Mouse (Mus musculus) cerebellum, adult (tissue): ENCODE results near the gene Slc16a9.
"Not testable (repeated sequence)": the region's sequence is repeated elsewhere in the genome, so short reads cannot be mapped to it uniquely, and the experiment has no call there.

ENCODE experiments used
- ATAC-seq: cut with Nextera tagmentation; 2 replicates; pipeline ENCODE4 v1.9.2; 2017; ENCODE audit warnings: mild to moderate bottlenecking, moderate library complexity, mixed read lengths; ENCODE audit not compliant: insufficient number of reproducible peaks, low FRiP score, low TSS enrichment

Slc16a9 gene

DNA sequence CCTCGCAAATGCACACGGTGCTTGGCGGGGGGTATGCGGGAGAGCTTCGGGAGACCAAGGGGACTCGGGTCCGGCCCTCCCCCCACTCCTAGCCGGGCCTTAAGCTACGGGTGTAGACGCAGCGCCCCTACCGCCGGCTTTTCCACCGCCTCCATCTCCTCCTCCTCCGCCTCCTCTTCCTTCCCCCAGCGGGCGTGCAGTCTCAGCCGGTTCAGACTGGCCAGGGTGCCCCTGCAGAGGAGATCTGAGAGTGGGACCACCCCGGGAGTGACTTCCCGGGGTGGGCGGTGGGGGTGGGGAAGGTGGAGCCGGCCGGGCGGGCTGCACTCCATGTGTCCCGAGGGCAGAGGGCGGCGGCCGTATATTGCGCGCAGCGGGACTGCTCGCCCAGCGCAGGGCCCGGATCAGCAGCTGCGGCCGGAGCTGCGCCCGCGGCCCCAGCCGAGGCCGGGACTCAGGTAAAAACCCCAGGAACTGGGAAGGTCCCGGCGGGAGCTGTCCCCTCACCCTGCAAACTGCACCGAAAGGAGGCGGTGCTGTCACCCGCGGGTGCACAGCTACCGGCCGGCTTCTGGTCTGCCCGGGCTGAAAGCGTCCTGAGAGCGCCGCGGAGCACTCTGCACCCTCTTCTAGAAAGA is at the start of gene Slc16a9:
Slc16a9 (plus strand) TSS at position 180 of the 638 bp plus-strand sequence.
- ATAC-seq, result peak; percentile 72

DNA sequence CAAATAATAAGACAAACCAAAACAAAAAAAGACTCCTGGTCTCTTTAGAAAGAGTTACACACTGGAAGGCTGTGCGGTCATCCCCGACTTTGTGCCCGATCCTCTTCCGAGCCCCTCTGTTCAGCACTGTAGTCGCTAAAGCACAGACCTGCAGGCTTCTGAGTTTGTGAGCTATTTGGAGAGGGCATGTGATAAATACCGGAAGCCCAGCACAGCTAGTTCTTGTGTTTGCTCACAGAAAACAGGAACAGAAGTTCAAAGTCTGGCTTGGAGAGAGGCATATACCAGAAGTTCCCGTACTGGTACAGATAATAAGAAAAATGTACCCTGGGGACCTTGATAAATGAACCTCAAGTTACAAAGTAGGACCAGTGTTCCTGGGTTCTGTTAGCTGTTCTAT is 49.6 kb upstream of the Slc16a9 start:
- ATAC-seq, result no peak

DNA sequence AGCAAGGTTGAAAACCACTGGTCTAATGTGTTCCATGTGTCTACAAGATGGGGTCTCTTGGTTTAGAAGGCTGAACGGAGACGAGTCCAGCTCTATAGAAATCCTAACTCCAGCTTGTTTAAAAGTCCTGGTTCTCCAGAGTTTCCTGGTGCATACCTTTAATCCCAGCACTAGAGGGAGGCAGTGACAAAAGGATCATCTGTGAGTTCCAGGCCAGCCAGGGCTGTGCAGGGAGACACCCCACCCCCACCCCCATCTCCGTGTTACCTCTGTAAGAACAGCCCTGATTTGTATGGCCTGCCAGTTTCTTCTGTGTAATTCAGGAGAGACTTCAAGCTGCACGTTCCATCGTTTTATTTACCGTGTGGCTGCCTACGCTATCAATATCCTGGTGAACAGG is 49.1 kb upstream of the Slc16a9 start:
- ATAC-seq, result peak; percentile 36; the same call in 1 of the 2 replicates

DNA sequence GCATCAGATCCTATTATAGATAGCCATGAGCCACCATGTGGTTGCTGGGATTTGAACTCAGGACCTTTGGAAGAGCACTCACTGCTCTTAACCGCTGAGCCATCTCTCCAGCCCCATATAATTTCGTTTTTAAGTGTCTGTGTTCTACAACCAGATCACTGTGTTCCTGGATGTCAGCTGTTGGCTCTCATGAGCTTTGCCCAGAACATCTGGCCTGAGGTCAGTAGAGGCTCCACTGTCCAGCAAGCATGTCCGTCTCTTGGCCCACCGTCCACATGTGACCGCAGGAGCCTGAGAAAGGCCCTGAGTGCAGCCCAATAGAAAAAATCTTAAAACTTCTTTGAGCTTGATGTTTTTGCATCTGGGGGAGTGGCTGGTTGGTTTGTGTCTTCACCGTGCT is 48.2 kb upstream of the Slc16a9 start:
- ATAC-seq, result no peak

DNA sequence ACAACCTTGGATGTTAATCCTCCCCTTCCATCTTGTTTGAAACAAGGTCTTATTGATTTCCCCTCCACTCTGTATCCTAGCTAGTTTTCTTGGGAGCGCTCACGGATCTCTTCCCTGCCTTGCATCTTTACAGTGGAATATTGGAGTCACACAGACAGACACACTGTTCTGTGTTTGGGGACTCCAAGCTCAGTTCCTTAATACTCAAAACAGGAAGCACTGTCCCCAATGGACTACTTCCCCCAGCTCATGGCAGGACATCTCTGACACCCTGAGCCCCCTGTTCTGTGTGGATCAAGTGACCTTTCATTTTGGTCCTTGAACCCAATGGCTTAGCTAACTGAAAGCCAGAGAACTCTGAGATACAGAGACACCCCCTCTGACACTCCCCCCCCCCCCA is 47.3 kb upstream of the Slc16a9 start:
- ATAC-seq, result no peak

DNA sequence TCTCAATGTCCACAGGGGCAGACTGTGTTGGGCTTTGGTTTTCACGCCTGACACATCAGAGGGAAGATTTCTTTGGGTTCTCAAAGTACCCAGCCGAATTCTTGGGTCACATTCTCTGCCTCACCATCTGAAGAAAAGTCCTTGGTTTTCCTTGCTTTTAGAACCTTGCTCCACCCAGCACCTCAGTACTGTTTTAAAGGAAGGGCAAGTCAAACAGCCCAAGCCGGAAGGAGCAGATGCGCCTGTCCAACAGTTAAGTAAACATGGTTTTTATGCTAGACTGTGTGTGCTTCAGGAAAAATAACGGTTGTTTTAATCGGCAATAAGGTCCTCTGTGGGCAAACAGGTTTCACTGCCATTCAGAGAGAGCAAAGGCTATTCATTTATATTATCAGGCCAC is 46.9 kb upstream of the Slc16a9 start:
- ATAC-seq, result no peak

DNA sequence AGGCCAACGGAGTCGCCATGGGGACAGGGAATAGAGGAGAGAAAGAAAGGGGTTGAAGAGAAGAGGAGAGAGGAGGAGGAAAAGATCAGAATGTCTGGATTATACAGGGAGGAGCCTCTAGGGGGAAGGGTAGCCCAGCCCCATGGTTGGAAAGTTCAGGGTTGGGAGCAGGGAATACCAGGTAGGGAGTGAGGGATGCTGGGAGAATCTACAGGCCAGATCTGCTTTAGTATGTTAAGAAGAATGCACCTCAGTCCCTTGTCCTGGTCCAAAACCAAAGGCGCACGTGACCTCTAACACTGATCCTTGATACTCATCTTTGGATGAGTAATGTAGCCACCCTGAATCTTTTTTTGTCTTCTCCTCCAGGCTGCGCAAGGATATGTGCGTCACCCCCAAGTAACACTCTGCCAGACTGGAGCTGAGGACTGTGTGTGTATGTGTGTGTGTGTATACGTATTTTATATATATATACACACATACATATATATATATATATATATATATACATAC is 45.9 kb upstream of the Slc16a9 start:
- ATAC-seq, result no peak

DNA sequence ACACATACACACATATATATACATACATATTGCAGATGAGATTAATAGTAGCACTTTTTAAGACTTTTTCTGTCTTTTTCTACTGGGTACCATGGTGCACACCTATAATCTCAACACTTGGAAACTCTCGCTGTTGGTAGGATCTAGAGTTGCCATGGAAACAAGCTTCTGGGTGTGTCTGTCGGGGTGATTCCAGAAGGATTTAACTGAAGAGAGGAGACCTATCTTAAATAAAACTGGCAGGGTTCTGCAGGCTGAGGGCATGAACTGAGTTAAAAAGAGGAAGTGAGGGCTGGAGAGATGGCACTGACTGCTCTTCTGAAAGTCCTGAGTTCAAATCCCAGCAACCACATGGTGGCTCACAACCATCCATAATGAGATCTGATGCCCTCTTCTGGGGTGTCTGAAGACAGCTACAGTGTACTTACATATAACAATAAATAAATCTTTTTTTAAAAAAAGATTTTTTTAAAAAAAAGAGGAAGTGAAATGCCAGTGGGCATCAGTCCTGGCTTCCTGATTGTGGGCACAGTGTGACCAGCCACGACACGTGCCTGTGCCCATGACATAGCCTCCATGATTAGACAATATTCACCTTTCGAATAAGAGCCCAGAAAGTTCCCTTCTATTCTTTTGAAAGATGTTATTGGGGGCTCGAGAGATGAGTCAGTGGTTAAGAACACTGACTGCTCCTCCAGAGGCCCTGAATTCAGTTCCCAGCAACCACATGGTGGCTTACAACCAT is 45.3 kb upstream of the Slc16a9 start:
- no peak for ATAC-seq

DNA sequence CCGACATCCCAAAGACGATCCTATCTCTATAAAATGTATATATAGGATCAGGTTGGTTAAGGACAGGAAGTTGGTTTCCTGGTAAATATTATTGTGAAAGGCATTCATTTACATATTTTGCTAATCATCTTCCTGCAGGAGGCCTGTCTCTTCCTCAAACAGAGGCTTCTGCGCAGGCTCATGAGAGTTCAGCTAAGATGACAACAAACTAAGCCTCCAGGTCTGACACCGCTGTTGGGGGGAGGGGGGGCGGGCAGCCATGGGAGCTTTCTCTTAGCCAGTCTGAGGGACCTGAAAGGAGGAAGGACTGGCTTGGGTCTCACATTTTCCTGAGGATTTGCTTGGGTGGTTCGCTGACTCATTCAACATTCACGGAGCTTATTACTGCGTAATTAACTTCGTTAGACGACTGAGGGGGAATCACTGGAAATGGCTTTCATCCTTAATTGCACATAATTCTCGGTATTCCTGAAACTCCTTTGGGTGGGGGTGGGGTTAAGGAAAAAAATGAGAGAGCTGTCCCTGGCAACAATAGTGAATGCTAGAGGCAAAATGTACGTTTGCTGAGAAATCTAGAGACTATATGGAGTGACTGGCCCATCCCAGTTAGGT is 43.9 kb upstream of the Slc16a9 start:
- no peak for ATAC-seq

DNA sequence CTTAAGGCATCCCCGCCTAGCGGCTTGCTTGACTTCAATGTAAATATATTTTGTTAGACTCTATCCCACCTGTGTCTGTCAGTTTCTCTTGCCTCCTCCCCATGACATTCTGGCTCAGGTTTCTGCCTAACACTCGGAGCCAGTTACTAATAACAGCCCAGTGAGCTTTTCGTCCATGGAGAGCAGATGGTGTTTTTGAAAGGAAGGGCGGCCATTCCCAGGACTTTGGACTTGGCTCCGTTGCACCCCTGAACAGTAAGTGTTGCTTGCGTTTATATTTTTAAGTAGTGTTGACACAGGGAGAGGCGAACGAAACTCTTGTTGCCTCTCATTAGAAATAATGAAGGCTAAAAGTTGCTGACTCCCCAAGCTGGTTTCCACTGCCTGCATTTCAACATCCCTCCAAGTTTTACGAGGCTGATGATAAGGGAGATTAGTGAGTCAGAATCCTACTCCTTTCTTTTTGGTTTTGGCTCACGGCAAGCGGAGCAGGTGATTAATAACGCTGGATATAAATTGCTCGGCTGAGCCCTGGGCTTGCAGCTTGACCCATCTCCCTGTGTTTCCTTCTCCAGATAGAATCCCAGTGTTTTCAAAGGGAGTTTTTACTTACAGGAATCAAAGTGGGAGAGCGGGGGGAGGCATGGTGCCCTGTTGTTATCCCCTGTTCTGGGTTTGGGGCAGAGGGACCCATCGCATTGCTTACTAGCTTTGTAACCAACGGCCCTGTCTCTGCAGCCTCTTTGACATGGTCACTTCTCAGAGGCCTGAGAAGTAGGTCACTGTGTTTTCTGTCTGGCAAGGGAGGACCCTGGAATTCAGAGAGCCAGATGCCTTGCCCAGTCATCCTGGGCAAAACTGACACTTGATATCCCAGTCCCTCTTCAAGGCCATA is 40.1 kb upstream of the Slc16a9 start, which contains the start of gene Mrln:
Mrln (plus strand) TSS at position 160 of the 895 bp plus-strand sequence.
- ATAC-seq, result peak; percentile 90

DNA sequence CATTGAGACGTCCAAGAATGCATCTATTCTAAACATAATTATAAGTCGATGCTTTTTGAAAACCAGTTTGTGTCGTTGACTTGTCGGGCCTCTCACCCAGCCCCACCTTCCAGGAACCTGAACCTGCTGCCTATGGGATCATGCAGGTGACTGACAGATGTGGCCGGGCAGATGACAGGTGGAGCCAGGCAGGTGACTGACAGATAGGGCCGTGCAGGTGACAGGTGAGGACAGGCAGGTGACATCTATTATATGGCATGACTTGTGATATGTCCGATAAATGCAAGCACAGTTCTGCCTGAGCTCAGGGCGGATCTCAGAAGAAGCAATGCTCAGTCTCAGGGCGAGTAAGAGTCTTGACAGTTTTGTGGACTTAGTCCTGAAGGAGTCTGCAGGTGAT is 33.6 kb upstream of the Slc16a9 start:
- ATAC-seq, result no peak

DNA sequence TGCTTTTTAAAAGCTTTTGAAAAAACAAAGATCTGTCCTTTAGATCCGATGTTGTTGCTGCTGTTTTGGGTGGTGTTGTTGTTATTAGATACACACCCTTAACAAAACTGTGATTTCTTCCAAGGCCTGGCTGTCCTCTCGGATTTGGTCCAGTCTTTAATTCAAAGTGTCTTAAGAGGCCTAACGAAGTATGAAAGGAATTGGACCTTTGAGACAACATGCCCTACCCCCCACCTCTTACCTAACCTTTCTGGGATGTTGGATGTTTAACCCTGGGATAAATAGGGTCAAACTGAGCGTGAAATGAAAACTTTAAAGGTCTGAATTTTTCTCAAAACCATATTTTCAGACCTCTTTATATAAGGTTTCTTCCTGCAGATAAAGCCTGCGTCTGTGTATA is 23.9 kb upstream of the Slc16a9 start:
- no peak for ATAC-seq

DNA sequence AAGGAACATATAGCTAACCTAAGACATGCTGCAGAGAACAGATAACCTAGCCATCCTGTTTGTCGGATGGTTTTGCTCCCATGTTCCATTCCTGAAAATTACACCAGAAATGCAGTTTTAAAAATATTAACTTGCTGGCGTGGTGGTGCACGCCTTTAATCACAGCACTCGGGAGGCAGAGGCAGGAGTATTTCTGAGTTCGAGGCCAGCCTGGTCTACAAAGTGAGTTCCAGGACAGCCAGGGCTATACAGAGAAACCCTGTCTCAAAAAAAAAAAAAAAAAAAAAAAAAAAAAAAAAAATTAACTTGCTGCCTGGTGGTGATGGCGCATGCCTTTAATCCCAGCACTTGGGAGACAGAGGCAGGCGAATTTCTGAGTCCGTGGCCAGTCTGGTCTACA is 22.7 kb upstream of the Slc16a9 start:
- not testable (repeated sequence) for ATAC-seq

DNA sequence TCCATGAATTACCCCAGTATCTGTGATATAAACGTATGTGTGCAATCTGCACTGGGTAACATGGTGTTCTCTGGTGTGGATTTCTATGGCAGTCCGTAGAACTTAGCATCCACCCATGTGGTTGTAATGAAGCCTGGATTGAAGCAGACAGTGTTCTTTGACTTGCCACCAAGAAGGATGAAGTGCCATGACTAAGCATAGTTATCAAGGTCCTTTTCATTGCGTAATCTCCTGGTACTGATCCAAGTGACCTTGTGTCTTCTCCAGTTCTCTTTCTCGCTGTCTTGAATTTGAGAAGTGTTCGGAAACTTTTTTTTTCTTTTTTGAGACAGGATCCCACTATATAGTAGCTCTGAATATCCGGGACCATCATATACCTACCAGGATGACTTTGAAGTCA is 20.3 kb upstream of the Slc16a9 start:
- no peak for ATAC-seq

DNA sequence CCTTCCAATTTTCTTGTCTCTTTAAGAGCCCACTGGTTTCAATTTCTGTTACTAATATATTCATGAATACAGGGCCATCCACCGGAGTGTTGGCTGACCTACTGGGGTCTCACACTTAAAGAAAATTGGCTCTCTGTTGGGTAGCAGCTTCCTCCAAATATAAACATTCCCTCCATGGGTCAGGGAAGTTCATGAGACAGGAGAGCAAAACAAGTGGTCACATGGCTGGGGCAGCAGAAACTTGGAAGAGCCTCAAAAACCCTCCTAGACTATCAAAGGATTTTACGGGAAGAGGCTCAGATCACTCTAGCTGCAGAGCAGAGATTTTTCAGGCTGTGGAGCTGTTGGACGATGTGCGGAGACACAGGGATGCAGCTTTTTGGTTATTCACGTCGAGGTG is 19.1 kb upstream of the Slc16a9 start:
- no peak for ATAC-seq

DNA sequence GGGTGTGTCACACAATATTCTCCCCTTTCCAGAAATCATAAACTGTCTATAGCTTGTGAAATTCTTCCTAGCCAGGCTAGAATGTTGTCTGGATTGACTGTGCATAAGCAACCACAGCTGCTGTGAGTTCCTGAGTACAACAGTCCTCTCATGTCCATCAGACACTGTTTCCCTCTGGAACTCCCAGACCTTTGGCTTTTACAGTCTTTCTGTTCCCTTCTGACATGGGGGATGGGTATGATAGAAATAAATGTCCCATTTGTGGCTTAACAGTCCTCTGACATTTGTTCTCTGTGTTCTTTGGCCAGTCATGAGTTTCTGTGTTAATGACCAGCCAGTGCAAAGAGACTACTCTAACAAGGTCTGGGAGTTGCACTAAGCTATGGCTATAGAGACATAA is 18.3 kb upstream of the Slc16a9 start:
- ATAC-seq, result no peak

DNA sequence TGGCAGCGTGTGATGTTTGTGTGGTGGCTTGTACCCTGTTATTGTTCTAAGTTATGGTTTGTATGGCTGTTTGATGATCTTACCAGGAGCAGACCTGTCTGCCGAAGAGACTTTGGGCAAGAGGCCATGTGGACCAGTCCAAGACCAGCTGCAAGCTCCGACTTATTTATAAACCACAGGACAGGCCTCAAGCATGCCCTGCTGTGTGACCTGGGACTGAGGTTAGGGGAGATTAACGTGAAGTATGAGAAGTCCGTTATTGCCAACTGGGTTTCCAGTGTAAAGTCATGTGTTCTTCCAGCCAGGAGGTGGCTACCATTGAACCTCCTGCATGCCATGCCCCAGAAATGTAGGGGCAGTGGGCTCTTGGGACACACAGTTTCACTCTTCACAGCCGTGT is 14.5 kb upstream of the Slc16a9 start:
- ATAC-seq, result no peak

DNA sequence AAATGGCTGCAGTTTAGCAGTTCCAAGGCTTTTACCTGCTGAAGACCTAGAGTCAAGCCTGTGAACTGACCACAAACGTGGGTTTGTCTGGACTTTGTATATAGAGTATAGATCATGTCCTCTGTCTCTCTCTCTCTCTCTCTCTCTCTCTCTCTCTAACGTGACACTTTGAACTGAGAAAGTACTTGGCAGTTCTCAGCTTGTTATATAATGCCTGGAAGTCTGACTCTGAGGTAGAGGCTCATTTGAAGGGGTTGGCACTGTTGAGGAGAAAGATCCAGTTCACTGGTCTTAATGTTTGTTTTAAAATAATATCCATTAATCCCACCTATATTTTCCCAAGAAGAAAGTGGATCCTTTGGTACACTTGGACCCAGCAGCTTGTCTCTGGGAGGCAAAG is 7.0 kb upstream of the Slc16a9 start:
- no peak for ATAC-seq

DNA sequence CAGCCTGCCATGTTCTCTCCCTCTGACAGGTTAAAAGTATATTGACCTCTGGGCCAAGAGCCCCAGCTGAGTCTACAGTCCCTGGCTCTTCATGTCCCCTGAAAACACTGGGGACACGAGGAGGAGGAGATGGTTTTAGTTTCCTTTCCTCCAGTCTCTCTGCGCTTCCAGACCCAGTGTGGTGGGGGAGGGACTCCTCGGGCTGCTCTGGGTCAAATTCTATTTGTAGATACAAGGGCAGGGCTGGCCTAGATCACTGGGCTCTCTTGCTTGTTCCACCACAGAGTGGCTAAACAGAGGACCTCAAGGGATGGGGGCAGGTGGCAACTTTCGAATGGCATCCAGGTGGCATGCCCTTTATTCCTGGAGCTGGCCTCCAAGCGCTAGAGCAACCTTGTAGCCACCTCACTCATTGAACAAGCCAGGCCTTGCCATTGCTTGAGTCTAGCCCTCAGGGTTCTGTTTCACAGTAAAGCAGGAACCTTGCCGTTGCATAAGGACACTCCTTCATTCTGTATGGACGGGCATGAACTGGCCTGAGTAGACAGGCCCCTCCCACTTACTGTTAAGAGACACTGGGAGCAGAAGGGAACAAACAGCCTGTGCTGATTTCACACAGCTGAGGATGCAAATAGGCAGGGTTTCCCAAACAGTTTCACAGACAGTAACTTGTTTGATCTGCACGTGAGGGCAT is 2.0 kb upstream of the Slc16a9 start:
- no peak for ATAC-seq

DNA sequence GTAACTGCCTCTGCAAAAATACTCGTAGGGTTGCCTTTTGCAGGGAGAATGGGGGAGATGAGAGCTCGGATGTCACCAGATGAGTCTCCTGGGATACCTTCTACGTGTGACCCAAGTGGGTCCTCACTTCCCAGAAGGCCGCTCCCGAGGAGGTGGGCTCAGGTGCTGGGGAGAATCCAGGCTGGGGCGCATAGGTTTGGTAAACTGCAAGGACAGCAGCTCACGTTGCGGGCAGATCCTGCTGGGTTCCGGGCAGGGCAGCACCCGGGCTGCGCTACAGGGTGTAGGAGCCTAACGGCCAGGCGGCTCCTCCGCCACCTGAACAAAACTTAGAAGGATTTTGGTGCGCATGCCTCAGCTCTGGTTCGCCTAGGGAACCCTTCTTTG is 652 bp downstream of the Slc16a9 start:
- ATAC-seq, result 0 out of 2 replicates have a peak, but pooled peaks have one; percentile 24
